Mouse (Mus musculus): Measurements from ENCODE around the gene Cd101.

DNA sequence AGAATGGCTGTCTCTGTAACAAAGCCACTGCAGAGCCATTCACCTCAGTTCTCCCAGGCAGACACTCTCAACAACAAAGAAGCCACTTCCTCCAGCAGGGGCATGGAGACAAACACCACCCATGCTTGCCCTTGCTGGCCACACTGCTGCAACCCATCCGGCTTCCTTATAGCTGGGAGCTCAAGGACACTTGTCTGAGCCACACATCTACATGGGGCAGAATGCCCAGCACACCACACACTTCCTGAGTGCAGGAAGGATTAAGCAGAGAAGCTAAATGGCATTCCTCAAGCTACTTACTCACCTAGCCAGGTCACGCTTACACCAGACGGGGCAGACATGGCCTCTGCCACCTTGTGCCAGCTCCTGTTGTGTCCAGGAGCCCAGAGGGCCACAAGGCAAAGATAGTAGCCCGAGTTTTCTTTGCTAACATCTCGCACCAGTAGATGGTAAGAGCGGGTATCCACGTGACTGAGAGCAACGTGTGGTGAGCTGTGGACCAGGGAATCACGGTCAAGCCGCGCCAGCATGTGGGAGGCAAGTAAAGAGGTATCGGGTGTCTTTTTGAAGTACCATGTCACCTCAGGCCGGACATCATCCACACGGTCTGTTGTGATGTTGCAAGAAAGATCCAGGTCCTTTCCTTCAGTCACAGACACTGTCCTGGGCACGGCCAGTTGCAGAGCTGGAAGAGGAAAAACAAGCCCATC lies 43.3 kb upstream of the Cd101 start:
- TF ChIP-seq CTCF (IDR thresholded peaks at IDR 0.05; ENCODE audit: borderline replicate concordance, extremely low read depth, insufficient read depth, insufficient read length): no peak
- no peak for TF ChIP-seq POLR2A (IDR thresholded peaks at IDR 0.05; ENCODE audit: borderline replicate concordance, extremely low read depth, insufficient read depth, insufficient read length, poor library complexity, severe bottlenecking)
